Mouse (Mus musculus): ENCODE measurements around the gene Adcy6.

DNA sequence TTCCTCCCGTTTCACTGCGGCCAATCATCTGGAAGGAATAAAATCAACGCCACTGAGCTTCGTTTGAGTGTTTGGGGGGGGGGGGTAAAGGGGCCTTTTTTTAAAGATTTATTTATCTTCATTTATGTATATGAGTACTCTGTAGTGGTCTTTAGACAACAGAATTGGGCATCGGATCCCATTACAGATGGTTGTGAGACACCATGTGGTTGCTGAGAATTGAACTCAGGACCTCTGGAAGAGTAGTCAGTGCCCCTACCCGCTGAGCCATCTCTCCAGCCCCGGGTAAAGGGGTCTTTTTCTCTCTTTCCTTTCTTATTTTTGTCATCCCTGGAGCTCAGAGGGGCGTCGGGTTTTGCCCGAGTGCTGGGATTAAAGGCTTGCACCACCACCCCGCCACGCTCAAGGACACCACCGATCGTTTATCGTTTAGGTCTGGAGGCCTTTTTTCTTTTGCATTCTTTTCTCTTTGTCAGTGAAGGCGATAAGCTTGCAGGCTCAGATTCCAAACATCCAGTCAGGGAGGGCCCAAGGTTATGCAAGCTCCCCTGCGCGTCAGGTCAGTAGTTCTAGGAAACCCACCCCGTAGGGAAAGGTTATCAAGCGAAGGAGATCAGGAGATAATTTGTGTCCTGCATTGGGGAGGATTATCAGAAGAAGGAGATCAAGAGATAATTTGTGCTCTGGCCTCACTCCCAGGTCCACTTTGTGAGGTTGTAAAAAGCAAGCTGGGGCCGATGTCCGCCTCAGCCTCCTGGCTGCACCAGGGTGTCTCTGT lies 41.4 kb downstream of the Adcy6 start:
- TF ChIP-seq CTCF (IDR thresholded peaks at IDR 0.05; ENCODE audit: borderline replicate concordance, extremely low read depth, insufficient read depth, insufficient read length) (no peak), POLR2A (IDR thresholded peaks at IDR 0.05; ENCODE audit: borderline replicate concordance, extremely low read depth, insufficient read depth, insufficient read length, poor library complexity, severe bottlenecking) (no peak)
